Mouse (Mus musculus) kidney, embryonic 14.5 days (tissue): ENCODE measurements at regions not wholly inside any gene's neighbourhood (a gene's known extent, or its start where the extent isn't known, plus 50 kb on each side); places are given as distances from the start of the nearest gene placed in this dataset.

Experiments
- ATAC-seq: fragments of 200-750 bp; cut with Nextera tagmentation; 2 replicates; pipeline ENCODE4 v1.8.0; 2017; ENCODE audit warnings: moderate number of reproducible peaks, mild to moderate bottlenecking, moderate TSS enrichment, moderate library complexity; ENCODE audit not compliant: low FRiP score, low TSS enrichment
- H3K27ac ChIP-seq: fragments of 300-500 bp; sonication (generic); 2 replicates; pipeline ENCODE4 v1.5.1; 2014; ENCODE audit warnings: low read depth, mild to moderate bottlenecking, low read length, moderate library complexity, mixed read lengths
- H3K27me3 ChIP-seq: fragments of 300-500 bp; sonication (generic); 2 replicates; pipeline ENCODE4 v1.6.1; 2014; ENCODE audit warnings: mild to moderate bottlenecking, low read length; ENCODE audit not compliant: control insufficient read depth, insufficient read depth
- H3K36me3 ChIP-seq: fragments of 300-500 bp; sonication (generic); 2 replicates; pipeline ENCODE4 v1.6.1; 2014; ENCODE audit warnings: low read length, mixed read lengths; ENCODE audit not compliant: control insufficient read depth, insufficient read depth
- H3K4me1 ChIP-seq: fragments of 300-500 bp; sonication (generic); 2 replicates; pipeline ENCODE4 v1.6.1; 2014; ENCODE audit warnings: low read length, mixed read lengths; ENCODE audit not compliant: control insufficient read depth, insufficient read depth
- H3K4me2 ChIP-seq: fragments of 300-500 bp; sonication (generic); replicated peaks from 2 replicates; pipeline ENCODE4 v1.6.1; 2014; ENCODE audit warnings: low read depth, mild to moderate bottlenecking, low read length
- H3K4me3 ChIP-seq: fragments of 300-500 bp; sonication (generic); 2 replicates; pipeline ENCODE4 v1.5.1; 2014; ENCODE audit warnings: mild to moderate bottlenecking, low read length
- H3K9ac ChIP-seq: fragments of 300-500 bp; sonication (generic); 2 replicates; pipeline ENCODE4 v1.6.1; 2014; ENCODE audit warnings: low read depth, mild to moderate bottlenecking, low read length, moderate library complexity
- H3K9me3 ChIP-seq: fragments of 300-500 bp; sonication (generic); 2 replicates; pipeline ENCODE4 v1.6.1; 2016; ENCODE audit warnings: low read length; ENCODE audit not compliant: control insufficient read depth
- WGBS: fragments of 180-500 bp; shearing (Covaris S2); extraction: QIAGEN DNeasy Blood & Tissue Kit; methylation state at CpG from one replicate; pipeline ENCODE4 v1.1.7; 2014; 5-methylcytosine and 5-hydroxymethylcytosine counted together

DNA sequence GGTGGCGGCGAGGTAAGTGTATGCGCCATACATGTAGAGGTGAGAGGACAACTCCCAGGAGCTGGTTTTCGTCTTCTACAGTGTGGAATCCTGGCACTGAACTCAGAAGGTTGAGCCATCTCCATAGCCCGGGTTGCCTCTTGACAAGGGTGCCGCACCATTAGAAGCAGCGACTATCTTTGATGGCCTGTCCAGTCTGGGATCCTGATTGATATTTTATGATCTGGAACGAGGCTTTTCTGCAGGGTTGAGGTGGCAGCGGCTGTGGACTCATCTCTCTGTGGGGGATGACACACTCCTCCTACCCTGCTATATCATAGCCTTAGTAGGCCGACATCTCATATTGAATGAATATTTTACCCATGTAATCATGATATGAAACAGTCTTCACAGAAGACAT, 191.0 kb upstream of the Fam241a start:
- WGBS, result 45% methylated on average over 10 of the region's 10 CpGs
- no peaks in the 10 kb centered on the region for H3K36me3 ChIP-seq
- 0 out of 2 replicates have a peak, but pooled peaks have one; percentile 21 for ATAC-seq

GRCm38 (mm10) chr3:128082463-128082862, 186.3 kb upstream of the Fam241a start:
- no peak overlapping the region for H3K4me2 ChIP-seq
- H3K4me1 ChIP-seq, result no peaks in the 10 kb centered on the region; the same call in 1 of the 2 replicates
- no peak overlapping the region for H3K4me3 ChIP-seq
- no peak overlapping the region for H3K9ac ChIP-seq
- WGBS, result 81% methylated on average over 6 of the region's 6 CpGs
- no peak overlapping the region for H3K27ac ChIP-seq
- H3K36me3 ChIP-seq, result no peaks in the 10 kb centered on the region
- ATAC-seq, result no peak
- no peaks in the 10 kb centered on the region for H3K27me3 ChIP-seq
- no peaks in the 10 kb centered on the region for H3K9me3 ChIP-seq

More for the DNA sequence above, 191.0 kb upstream of the Fam241a start:
- Histone ChIP-seq H3K4me1 (no peaks in the 10 kb centered on the region), H3K4me3 (no peak overlapping the region), H3K4me2 (no peak overlapping the region), H3K9ac (no peak overlapping the region), H3K27ac (no peak overlapping the region), H3K9me3 (no peaks in the 10 kb centered on the region), H3K27me3 (no peaks in the 10 kb centered on the region)

DNA sequence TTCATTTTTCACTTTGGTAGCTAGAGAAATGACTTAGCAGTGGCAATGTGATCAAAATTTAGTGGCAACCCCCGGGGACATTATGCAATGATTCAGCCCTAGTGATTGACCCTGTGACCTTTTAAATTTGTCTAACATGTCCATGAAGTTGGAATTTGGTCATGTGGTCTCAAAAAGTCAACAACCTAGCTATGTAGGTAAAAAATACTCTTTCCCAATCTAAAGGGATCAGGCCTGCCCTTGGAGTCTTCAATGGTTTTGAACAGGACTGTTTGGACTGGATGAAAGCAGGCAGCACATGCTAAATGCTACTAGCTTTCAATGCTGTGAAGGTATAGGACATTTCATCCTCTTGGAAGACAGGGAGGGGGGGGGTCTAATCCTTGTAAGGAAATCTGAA, 185.3 kb upstream of the Fam241a start:
- Histone ChIP-seq H3K4me3 (no peak overlapping the region), H3K4me1 (no peaks in the 10 kb centered on the region; the same call in 1 of the 2 replicates), H3K36me3 (no peaks in the 10 kb centered on the region), H3K27ac (no peak overlapping the region), H3K4me2 (no peak overlapping the region), H3K9me3 (no peaks in the 10 kb centered on the region), H3K27me3 (no peaks in the 10 kb centered on the region), H3K9ac (no peak overlapping the region)
- WGBS, result 77% methylated on average over 1 of the region's 1 CpGs
- ATAC-seq, result no peak

GRCm38 (mm10) chr3:128067861-128068260, 171.7 kb upstream of the Fam241a start:
- ATAC-seq, result no peak
- H3K4me3 ChIP-seq, result no peak overlapping the region
- no peaks in the 10 kb centered on the region for H3K4me1 ChIP-seq
- no peak overlapping the region for H3K27ac ChIP-seq
- no peaks in the 10 kb centered on the region for H3K9me3 ChIP-seq
- H3K36me3 ChIP-seq, result no peaks in the 10 kb centered on the region
- H3K9ac ChIP-seq, result no peak overlapping the region
- WGBS, result 80% methylated on average over 4 of the region's 4 CpGs
- H3K27me3 ChIP-seq, result no peaks in the 10 kb centered on the region
- H3K4me2 ChIP-seq, result no peak overlapping the region

DNA sequence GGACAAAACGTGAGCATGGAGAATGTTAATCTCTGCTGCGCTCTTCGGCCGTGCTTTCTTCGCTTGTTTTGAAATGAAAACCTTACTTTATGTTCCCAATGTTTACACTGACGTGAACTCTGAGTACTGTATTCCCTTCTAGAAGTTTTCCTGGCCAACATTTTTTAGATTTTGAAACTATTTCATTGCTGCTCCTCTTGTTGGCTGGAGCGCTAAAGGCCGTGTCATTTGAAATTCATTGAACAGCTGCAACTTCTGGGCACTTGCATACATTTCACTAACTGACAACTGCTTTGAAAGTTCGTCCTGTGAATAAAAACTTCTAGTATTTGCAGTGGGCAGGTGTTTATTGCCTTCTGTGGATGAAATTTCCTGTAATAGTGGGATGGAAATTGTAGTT, 157.9 kb upstream of the Fam241a start:
- no peak overlapping the region for H3K4me3 ChIP-seq
- 55% methylated on average over 9 of the region's 9 CpGs for WGBS
- no peaks in the 10 kb centered on the region for H3K9me3 ChIP-seq
- H3K27me3 ChIP-seq, result no peaks in the 10 kb centered on the region
- no peak overlapping the region for H3K4me2 ChIP-seq
- H3K4me1 ChIP-seq, result no peaks in the 10 kb centered on the region
- no peaks in the 10 kb centered on the region for H3K36me3 ChIP-seq
- H3K9ac ChIP-seq, result no peak overlapping the region
- no peak overlapping the region for H3K27ac ChIP-seq
- ATAC-seq, result no peak

GRCm38 (mm10) chr3:128043709-128044108, 147.6 kb upstream of the Fam241a start:
- Histone ChIP-seq H3K36me3 (no peaks in the 10 kb centered on the region), H3K9ac (no peak overlapping the region), H3K27ac (no peak overlapping the region), H3K4me3 (no peak overlapping the region), H3K4me2 (no peak overlapping the region), H3K4me1 (no peaks in the 10 kb centered on the region), H3K9me3 (no peaks in the 10 kb centered on the region), H3K27me3 (no peaks in the 10 kb centered on the region)
- no peak for ATAC-seq
- 56% methylated on average over 3 of the region's 3 CpGs for WGBS

DNA sequence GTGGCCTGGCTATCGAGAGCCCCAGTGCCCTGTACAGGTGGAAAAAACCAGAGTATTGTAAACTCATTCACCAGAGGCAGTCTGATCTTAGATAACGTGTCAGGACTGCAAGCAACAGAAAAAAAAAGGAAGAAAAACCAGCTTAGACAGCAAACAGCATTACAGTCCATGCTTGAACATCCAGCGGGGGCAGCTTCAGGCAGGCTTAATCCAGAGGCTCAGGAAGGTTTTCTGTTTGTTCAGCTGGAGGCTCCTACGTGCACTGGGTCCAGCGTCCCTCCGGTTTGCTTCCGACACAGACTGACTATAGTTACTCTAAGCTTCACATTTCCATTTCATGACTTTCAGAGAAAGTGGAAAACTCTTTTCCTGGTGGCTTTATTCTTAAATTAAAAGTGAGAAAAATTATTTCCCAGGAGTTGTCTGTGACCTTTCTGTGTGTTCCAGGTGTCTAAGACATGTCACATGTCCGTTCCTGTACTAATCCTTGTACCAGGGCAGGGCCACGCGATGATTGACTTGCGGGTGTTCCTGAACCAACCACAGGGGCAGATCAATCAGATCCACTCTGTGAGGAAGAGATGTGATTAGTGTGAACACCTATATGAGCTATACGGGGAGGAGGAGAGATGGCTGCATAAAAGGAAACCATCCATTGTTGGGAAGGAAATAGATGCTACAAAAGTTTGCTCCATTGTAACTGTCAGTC, 144.4 kb upstream of the Fam241a start:
- Histone ChIP-seq H3K9me3 (no peaks in the 10 kb centered on the region), H3K4me2 (no peak overlapping the region), H3K9ac (no peak overlapping the region), H3K4me1 (no peaks in the 10 kb centered on the region), H3K27me3 (no peaks in the 10 kb centered on the region), H3K4me3 (no peak overlapping the region), H3K27ac (peak overlapping the region; percentile 27; the same call in 1 of the 2 replicates), H3K36me3 (no peaks in the 10 kb centered on the region)
- ATAC-seq, result peak; percentile 87
- WGBS, result 31% methylated on average over 12 of the region's 12 CpGs

- Histone ChIP-seq H3K4me1 (no peaks in the 10 kb centered on the region), H3K9ac (no peak overlapping the region), H3K9me3 (no peaks in the 10 kb centered on the region), H3K4me3 (no peak overlapping the region), H3K4me2 (no peak overlapping the region), H3K36me3 (no peaks in the 10 kb centered on the region), H3K27me3 (no peaks in the 10 kb centered on the region), H3K27ac (no peak overlapping the region; the same call in 1 of the 2 replicates)
- peak; percentile 78 for ATAC-seq
- 12% methylated on average over 5 of the region's 5 CpGs for WGBS
Observed at GRCm38 (mm10) chr3:128039185-128039584, 143.1 kb upstream of the Fam241a start.

GRCm38 (mm10) chr3:128036538-128036937, 140.4 kb upstream of the Fam241a start:
- H3K27ac ChIP-seq, result no peak overlapping the region
- 32% methylated on average over 10 of the region's 10 CpGs for WGBS
- H3K9me3 ChIP-seq, result no peaks in the 10 kb centered on the region
- no peak overlapping the region for H3K9ac ChIP-seq
- no peak overlapping the region for H3K4me3 ChIP-seq
- no peaks in the 10 kb centered on the region for H3K4me1 ChIP-seq
- no peak overlapping the region for H3K4me2 ChIP-seq
- ATAC-seq, result no peak
- no peaks in the 10 kb centered on the region for H3K36me3 ChIP-seq
- H3K27me3 ChIP-seq, result no peaks in the 10 kb centered on the region
